Mouse (Mus musculus) naive thymus-derived CD4-positive, alpha-beta T cell, adult 2 months (primary cell): Measurements from ENCODE around the gene Pet100.
A peak's percentile ranks its signal among the peaks of the same experiment; 100 is the strongest.
"Not testable (repeated sequence)": the region's sequence is repeated elsewhere in the genome, so short reads cannot be mapped to it uniquely, and the experiment has no call there.

Source experiments
- DNase-seq: peaks from one replicate; pipeline ENCODE4 v3.0.0-alpha.2; 2011; ENCODE audit warnings: low read depth

Pet100 gene

DNA sequence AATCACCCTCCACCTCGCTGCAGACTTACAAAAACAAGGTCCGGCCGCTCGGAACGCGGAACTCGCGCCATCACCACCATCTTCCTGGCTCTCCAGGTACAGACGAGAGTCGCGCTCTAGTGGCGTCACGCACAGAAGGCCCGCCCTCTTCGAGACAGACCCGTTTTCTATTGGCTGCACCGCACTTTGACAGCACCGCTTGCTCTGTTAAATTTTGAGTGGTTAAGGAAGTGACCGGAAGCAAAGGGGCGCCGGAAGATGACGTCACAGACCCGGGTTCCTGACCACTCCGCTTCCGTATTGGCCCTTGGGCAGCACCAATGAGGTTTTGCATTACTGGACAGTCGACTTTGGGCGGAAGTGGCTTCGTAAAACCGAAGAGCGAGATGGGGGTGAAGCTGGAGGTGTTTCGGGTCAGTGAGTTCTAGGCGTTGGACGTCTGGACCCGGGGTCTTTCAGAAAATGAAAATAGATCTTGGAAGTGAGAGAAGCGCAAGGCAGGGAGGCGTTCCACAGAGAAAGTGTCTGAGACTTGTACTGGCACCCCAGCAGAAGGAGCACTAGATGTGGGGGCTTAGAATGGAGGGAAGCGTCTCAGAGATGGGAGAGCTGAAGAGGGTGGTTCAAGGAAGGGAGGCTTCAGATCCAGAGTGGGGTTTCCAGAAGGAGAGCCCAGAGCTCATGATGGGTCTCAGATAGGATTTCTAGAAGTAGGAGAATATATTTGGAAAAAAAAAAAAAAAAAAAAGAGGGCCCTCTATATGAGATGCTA lies at the start of gene Pet100, which contains the start of gene Xab2:
Gene Pet100, plus strand, starts transcription at position 350 of the 772 bp plus-strand sequence.
Gene Xab2, minus strand, starts transcription at position 118 of the 772 bp plus-strand sequence.
- peak; percentile 99 for DNase-seq

DNA sequence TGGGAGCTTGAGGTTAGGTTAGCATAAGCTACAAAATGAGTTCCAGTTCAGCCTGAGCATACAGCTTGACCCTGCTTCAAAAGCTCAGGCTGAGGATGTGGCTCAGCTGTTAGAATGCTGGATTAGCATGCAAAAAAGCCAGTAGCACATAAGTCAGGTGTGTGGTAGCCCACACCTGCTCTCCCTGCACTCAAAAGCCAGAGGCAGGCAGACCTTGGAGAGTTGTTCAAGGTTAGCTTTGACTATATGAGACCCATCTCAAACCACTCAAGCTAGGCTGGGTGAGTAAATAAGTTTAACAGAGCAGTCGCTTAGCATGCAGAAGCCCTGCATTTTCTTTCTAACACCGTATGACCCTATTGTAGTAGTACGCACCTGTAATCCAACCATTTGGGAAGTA lies 46.8 kb upstream of the Pet100 start:
- DNase-seq = no peak

DNA sequence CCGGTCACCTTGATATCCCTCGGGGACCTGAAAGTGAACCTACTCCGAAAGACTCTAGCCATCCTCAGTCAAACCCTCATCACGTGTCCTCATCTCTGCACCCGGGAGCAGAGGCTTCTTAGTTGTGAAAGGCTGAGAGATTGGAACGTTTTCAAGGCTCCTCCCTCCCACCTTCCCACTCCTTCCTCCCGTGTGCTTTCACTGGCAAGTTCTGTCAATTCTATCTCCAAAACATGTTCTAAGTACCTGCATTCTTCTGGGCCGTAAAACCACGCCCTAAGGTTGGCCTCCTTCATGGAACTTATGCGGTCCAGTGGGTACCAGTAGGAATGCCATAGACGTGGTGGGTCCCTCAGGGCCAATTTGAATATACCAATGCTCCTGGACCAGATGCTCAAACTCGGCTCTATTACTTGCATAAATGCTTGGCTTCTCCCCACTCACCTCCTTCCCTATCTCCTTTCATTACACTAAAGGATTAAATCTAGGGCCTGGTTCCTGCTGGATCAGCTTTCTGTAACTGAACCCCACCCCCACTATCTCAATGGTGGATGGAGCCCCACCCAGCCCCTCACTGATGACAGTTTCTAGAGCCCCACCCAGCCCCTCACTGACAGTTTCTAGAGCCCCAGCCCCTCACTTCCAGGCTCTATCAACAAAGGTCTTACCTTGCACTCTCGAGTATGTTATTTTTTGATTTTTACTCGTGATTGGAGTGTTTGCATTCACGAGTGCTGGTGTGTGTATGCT lies 45.0 kb upstream of the Pet100 start:
- DNase-seq = no peak

DNA sequence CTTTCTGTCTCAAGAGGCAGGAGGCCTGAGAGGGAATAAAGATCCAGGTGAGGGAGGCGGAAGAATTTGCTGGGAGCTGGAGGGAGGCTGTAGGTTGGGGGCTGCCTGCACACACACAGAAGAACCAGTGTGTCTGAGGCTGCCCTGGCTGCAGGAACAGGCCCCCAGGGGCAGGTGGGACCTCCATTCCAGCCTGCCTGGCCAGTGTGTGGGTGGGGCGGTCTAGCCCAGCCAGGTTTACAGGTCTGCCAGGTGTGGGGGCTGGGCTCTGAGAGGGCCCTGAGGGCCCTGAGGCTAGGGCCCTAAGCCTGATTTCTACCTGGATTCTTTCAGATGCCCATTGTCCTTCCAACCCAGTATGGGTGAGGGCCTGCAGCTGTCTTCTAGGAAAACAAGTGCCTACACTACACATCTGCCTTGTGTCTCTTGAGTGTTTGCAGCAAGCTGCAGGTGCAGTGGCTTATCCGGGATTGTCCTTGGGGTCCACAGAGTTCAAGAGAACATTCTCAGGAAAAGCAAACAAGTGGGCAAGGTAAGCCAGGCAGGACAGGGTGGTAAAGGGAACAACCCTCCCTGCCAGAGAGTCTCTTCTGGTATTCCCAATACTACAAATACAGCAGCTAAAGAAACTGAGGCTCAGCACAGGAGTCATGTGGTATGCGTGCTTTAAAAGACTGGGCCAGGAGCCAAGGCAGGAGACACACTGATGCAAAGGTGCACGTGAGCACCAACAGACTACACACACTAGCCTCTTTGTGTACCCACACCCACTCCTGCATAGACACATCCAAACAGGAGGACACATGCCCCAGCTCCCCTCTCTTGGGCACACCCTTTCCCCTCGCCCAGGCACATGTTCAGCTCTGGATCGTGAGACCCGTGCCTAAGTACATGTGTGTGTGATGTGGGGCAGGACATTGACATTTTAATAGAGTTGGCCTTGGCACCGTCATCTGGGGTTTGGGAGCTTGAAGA lies 41.7 kb upstream of the Pet100 start:
- DNase-seq = no peak

DNA sequence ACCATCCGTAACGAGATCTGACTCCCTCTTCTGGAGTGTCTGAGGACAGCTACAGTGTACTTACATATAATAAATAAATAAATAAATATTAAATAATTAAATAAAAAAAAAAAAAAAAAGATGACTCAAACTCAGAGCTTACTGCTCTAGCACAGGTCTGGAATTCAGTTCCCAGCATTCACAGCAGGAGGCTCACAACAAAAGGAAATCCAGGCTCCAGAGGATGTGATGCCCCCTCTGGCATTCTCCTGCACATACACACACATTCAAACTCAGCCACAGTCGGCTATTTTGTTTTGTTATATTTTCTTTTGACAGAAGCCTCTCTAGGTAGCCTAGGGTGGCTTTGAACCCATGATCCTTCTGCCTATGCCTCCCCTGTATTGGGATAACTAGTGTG lies 39.4 kb upstream of the Pet100 start:
- not testable (repeated sequence) for DNase-seq

DNA sequence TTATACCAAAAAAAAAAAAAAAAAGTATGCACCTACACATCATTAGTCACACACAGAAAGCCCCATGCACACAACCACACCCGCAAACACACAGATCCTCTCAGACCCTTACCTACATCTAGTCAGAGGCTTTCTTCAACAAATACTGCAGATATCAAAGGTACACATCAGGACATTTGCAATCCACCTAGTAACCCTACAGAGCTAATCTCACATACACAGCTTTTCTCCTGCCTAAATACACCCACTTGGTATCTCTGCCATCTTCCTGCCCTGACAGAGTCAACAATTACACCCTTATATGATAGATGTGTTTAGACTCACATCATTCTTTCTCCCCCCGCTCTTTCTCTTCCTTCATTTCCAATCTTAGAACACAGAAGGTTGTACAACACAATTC lies 34.9 kb upstream of the Pet100 start:
- DNase-seq = no peak

DNA sequence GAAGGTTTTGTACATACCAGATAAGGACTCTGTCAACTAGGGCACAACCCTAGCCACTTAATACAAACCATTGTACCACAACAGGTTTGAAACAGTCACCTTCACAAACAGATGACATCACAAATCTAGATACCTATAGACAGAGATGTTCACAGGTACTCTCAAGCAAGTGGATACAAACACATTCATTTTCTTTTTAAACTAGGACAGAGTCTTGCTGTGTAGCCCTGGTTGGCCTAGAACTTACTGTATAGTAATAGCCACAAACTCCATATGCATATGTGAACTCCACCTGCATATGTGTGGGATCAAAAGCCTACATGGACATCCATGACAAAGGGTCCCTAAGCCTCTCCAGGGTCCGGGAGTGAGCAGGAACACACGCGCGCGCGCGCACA lies 34.4 kb upstream of the Pet100 start, which contains the start of gene Camsap3:
Gene Camsap3, plus strand, starts transcription at position 301 of the 398 bp plus-strand sequence.
- DNase-seq = no peak

DNA sequence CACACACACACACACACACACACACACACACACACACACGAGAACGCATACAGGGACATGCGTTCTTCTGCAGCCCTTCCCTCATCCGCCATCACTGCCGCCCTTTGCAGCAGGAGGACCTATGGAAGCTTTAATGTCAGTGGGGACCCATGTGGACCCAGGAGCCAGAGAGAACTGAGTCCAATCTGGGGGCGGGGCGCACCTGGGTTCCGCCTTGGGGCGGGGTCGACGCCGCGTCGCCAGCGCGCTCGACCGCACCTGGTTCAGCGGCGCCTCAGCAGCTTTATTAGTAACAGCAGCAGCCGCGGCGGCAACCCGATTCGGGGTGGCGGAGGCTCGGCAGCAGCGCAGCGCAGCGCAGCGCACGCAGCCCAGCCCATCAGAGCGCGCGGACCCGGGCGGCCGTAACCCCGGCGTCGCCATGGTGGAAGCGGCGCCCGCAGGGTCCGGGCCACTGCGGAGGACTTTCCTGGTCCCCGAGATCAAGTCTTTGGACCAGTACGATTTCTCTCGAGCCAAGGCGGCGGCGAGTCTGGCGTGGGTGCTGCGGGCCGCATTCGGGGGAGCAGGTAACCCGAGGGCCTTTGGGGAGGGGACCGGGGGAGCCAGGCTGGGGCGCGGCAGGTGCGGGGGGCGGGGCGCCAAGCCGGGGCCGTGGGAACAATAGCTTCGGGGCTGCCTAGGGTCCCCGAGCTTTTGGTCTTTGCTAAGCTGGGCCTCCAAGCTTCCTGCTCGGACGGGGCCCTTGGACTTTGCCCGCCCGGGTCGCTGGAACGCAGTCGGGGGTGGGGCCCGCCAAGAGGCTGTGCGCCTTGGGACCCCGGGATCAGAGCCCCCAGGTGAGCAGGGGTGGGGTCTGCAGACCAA lies 33.7 kb upstream of the Pet100 start:
- peak; percentile 37 for DNase-seq

DNA sequence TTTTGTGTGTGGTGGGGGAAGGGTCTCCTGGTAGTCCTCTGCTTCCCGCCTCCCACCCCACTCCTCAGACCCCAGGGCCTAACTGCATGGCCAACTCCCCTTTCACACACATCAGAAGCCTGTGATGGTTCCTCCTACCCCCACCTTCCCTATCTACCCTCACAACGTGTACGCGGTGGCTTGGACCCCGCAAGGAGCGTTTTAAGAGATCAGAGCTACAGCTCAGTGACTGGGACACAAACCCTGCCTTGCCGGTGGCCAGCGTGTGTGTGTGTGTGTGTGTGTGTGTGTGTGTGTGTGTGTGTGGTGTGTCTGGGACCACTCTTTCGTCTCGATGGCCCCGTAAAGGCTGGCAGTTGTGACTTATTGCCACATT lies 33.1 kb upstream of the Pet100 start:
- no peak for DNase-seq

DNA sequence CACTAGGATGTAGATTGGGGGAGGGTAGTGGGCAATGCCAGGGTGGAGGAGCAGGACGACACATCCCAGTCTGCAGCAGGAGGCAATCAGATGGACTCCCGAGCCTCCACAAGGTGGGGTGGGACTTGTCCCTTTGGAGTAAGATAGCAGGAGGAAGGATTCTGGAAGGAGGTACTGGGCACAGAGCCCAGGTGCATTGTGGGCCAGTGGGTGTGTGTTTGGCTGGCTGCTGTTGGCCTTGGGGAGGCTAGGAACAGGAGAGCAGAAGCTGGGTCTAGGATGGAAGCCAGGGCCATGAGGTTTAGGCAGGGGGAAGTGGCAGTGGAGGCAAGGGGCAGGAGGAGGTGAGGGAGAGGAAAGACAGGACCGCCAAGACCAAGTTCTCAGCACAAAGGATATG lies 27.9 kb upstream of the Pet100 start:
- no peak for DNase-seq

DNA sequence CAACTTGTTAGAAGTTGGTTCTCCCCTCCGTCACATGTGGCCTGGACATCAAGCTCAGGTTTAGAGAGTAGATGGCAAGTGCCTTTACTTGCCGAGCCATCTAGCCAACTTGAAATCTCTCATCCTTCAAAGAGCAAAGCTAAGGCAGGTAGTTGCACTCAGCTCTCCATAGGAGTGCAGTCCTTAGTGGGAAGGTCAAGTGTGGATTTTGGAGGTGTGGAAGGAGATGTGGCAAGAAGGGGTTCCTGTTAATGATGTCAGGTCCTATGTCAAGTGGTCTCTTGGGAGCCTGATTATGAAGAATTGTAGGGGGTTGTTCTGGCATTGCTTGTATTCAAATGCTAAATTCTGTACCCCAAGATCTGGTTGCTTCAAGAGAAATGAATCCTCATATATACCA lies 26.9 kb upstream of the Pet100 start:
- DNase-seq = no peak

DNA sequence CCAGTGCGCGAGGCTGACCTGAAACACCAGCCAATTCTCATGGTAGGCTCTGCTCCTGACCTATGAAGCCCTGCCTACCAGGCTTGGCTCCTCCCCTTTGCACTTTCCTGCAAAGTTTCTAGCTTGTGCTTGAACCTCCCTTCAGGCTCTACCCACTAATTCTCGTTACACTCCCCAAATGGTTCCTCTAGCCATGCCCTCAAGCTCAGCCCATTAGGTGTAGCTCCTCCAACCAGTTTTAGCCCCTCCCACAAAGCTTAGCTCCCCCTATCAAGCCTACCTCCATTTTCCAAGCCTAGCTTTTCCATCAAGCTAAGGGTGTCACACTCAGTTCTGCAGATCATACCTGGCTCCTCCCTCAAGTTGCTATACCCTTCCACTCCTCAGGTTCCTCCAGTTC lies 23.3 kb upstream of the Pet100 start:
- DNase-seq = no peak

DNA sequence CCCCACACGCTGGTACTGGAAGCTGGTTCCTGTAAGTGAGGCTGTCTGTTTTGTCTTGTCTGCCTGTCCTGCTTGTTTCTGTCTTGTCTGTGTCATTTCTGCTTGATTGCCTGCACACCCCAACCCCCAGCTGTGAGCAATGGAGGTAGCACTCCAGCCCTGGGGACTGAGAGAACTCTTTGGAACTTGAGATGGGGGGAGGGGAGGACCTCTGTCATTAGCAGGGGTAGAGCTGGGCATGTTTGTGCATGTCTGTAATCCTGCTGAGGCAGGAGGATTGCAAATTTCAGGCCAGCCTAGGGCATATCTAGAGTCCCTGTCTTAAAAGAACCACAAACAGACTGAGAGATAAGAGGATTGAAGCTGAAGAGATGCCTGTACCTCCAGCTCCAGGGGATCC lies 22.1 kb upstream of the Pet100 start:
- DNase-seq = no peak

DNA sequence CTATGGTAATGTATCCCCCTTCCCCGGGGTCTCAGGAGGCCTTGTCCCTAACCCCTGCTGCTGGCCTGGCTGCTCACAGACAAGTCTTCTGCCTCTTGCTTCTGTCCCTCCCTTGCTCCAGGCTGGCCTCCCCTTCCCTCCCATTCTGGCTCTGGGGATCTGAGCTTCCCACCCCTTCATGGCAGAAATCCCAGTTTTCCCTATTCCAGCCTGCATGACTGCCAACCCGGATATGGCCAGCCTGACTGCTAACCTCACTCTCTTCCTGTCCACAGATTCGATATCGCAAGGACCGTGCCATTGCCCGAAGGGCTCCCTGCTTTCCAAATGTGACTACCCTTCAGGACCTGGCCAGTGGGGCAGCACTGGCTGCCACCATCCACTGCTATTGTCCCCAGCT lies 20.9 kb upstream of the Pet100 start:
- no peak for DNase-seq

DNA sequence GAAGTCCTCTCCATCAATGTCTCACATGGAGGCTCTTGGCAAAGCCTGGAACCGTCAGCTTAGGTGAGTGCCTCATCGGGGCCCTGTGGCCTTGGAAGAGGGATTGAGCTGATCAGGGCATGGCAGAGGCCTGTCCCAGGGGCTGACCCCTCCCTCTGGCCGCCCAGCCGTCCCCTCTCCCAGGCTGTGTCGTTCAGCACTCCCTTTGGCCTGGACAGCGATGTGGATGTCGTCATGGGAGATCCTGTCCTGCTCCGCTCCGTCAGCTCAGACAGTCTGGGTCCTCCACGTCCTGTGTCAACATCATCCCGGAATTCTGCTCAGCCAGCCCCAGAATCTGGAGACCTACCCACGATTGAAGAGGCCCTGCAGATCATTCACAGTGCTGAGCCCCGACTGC lies 17.9 kb upstream of the Pet100 start:
- DNase-seq = no peak

DNA sequence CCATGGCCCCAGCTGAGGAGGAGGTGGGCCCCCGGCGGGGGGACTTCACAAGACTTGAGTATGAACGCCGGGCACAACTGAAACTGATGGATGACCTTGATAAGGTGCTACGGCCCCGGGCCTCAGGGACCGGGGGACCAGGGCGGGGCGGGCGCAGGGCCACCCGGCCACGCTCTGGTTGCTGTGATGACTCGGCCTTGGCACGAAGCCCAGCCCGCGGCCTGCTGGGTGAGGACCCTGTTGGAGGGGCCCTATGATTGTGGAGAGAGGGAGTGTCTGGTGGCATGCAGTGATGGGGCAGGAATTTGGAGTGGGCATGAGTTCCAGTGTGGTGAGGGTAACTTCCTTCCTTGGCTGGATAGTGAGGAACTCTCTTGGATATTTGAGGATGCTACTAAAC lies 14.8 kb upstream of the Pet100 start:
- no peak for DNase-seq

DNA sequence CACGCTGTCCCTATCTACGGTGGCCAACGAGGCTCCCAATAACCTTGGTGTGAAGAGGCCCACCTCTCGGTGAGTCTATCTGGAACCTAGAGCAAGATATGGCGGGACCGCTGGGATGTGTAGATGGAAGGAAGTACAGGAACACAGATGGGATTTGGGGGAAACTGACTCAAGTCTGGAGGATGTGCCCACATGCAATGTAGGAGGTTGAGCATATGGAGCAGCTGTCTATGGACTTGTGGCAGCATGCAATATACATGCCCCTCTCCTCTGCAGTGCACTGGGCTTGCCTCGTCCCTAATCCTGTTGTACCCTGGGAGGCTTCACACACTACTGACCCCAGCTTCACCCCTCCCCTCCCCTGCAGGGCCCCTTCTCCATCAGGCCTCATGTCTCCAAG lies 13.5 kb upstream of the Pet100 start:
- DNase-seq = no peak

DNA sequence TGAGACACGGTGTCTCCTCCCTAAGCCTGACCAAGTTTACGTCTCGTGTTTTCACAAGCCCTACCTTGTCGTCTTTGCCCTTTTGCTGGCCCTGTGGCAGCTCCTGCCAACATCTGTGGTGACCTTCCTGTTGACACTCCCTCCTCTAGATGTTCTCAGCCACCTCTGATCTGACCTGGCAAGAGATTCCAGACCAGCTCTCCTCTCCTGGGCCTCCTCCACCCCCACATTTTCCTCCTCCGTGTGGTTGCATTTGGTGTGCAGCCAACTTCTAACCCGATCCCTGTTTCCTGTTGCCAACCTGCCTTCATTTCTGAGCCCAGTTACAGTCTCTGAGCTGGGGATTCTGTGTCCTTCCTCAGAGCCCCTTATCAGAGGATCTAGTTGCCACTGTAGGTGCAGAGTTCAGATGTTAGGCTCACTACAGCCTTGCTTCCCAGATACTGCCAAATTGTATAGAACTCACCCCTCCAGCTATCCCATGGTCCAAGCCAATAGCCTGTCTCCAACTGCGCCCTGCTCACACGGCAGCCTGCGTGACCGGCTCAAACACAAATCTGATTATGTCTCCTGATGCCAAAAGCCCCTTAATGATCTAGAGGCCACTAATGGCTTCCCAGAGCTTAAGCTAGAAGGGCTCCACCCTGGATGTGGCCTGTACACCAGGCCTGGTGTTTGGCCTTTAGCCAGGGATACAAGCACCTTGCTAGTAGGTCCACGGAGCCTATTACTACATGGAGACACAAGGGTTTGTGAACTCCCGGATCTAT lies 12.1 kb upstream of the Pet100 start:
- DNase-seq = no peak

DNA sequence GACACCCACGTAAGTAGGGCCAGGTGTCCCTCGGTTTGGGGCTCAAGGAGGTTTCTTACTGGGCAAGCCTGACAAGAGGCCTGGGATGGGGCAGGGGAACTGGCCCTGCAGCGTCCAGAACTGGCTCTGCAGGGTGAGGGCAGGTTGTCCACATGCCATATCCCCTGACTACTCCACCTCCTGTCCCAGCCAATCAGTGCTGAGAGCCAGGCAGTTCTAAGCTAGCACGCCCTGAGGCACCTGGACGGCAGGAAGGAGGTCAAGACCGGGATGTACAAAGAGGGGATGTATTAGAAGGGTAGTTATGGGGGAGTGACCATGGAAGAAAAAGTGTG lies 11.6 kb upstream of the Pet100 start:
- DNase-seq = no peak

DNA sequence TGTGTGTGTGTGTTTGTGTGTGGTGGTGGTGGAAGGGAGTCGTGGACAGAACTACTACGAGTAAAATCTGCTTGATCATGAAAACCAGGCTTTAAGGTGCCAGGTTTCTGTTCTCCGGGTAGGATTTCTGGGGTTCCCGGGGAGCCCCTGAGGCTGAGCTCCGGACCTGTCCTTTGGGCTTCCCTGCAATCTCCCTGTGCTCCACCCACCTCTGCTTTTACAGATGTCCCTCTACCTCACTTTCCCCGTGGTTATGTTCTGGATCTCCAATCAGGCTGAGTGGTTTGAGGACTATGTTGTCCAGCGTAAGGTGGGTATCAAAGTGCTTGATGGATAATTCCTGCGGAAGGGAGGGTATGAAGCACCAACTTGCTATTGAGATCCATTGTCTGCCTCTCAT lies 771 bp downstream of the Pet100 start:
- no peak for DNase-seq

DNA sequence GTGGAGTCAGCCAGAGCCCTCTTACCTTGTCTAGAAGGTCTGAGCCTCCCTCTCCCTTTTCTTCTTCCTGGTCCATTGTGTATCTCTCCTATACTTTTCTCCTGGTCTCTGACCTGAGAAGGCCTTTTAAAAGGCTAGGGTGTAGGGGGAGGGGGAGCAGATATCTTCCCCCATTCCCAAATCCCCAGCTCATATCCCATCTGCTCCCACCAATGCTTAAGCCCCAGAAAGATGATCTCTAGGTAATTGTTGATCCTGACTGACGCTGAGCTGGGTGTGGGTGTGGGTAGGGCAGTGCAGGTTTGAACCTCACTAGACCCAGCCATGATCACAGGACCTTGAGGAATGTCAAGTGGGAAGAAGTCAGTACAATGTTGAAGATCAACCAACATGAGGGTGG lies 4.1 kb downstream of the Pet100 start, which contains the start of gene Pcp2:
Gene Pcp2, minus strand, starts transcription at position 101 of the 400 bp plus-strand sequence.
- no peak for DNase-seq
